Mouse (Mus musculus): Measurements from ENCODE around the gene Fam174b. TPM values are rescaled to one million over a fixed set of nuclear protein-coding genes. Genes with fewer than 3 reads are reported as not detected.

Gene Fam174b
- polyA plus RNA-seq, 1 experiment from 2014 or later, result 1.9 TPM

- no peak for TF ChIP-seq CTCF (IDR thresholded peaks at IDR 0.05)
- ATAC-seq (no peak), DNase-seq (ENCODE audit: low read depth, low spot score) (no peak)
- in situ Hi-C loops (cut with MboI; ENCODE audit: low pct_unique_long_range_greater_than_20kb), result no loop called here
- CTCF ChIA-PET, result no interaction called here
- POLR2A ChIA-PET, result no interaction called here
- H3K27me3 ChIP-seq, result peaks cover 5% of the 10 kb centered on the region
Measured at GRCm38 (mm10) chr7:73814454-73814853, 74.4 kb downstream of the Fam174b start.

GRCm38 (mm10) chr7:73816255-73816996 lies 76.3 kb downstream of the Fam174b start:
- ATAC-seq (no peak), DNase-seq (ENCODE audit: low read depth, low spot score) (no peak)
- ChIA-PET POLR2A (interaction anchor here (0.6 kb wide), 1 partner anchor 101 kb away, joined by 3 read pairs; no protein-coding TSS in a partner anchor), CTCF (no interaction called here)
- in situ Hi-C loops (cut with MboI; ENCODE audit: low pct_unique_long_range_greater_than_20kb), result no loop called here
- TF ChIP-seq CTCF (IDR thresholded peaks at IDR 0.05), result no peak
- peaks cover 5% of the 10 kb centered on the region for H3K27me3 ChIP-seq

DNA sequence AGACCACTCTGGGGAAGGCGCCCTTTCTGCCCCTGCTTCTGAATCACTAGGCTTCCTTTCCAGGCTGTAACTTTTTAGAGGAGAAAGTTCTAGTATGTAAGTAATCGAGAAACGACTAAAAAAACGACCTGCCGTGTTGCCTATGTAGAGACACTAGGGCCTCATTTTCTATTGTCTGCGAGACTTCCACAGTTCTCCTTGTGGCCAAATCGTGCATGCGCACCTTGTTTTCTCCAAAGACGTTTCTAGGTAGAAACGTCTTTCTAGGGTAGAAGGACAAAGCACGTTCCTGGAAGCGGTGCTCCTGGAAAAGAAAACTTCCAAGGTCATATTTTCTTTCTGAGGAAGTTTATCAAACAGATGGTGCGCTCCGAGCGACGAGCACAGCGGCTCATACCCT lies 79.3 kb downstream of the Fam174b start:
- in situ Hi-C loops (cut with MboI; ENCODE audit: low pct_unique_long_range_greater_than_20kb), result no loop called here
- CTCF ChIA-PET, result no interaction called here
- POLR2A ChIA-PET, result no interaction called here
- ATAC-seq (no peak), DNase-seq (ENCODE audit: low read depth, low spot score) (no peak)
- TF ChIP-seq CTCF (IDR thresholded peaks at IDR 0.05), result no peak
- H3K27me3 ChIP-seq, result peaks cover 5% of the 10 kb centered on the region

Other genes starting within 250 kb of the Fam174b start
- gene Chd2, start 198.5 kb upstream of the Fam174b start, polyA plus RNA-seq (2021), result 23.4 TPM